Mouse (Mus musculus) erythroblast, embryonic 14.5 days (primary cell): ENCODE data around the gene Mettl14.

Experiments used
- GATA1 ChIP-seq: IDR thresholded peaks from 2 replicates; pipeline ENCODE4 v1.6.1; 2012; ENCODE audit warnings: low read length, inconsistent platforms, mixed read lengths
- TAL1 ChIP-seq: IDR thresholded peaks from 3 replicates; pipeline ENCODE4 v1.6.1; 2012; ENCODE audit warnings: low read length, inconsistent platforms, mixed read lengths

DNA sequence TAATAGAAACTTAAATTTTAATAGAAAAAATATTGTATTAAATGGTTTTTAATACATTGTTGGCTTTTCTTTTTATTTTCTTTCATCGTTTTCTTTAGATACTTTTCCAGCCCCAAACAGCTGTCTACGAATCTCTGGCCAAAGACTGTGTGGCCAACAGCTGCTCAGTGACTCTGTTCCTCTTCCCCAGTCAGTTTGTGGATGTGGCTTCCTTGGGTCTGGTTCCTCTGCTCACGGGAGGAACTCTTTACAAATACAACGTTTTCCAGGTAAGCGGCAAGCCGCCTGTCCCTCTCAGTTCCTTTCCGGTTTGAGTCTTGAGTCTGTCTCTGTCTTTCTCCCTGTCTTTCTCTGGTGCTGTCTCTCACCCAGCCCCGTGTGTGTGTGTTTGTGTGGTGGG is 35.3 kb downstream of the Mettl14 start:
- TF ChIP-seq GATA1 (no peak), TAL1 (no peak)
